Mouse (Mus musculus): ENCODE results near the gene Map4k5. TPM values are rescaled to one million over a fixed set of nuclear protein-coding genes. Genes with fewer than 3 reads are reported as not detected.

Gene Map4k5
- polyA plus RNA-seq (2017; shearing (Covaris generic)), result 1 to 10 TPM; 2.9 to 3.3 TPM

DNA sequence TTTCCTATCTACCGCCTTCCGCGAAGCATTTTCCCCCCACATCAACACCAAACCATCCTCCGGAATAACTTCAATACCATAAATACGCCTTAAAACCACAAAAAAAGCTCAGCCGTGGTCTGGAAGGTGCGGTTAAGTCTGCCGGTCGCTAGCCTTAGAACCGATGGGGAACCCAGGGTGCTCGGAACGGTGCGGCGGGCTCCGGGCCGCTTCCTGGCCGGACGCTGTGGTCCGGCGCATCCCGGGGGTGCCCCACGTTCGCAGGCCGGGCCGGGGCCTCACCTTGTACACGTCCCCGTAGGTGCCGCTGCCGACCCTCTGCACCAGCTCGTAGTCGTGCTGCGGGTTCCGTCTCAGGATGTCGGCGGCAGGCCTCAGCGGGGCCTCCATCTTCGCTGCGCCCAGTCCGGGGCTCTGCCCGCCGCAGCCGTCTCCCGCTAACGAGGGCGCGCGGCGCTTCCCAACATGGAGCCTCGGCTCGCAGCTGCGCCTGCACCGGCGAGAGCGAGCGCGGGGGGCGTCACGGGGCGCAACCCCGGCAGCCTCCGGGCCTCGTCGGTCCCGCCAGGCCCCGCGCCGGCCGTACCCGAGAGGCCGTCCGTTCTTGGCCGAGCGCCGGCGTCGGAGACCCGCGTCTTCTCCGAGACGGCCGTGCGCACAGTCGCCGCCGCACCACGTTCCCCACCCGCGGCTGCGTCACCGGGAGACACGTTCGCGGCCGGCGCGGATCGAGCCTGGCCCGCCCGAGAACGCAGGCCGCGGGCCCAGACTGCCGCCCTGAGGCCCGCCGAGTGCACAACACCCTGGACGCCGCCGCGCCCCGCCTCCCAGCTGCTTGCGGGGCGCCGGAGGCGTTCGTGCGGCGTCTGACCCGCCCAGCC is at the start of gene Map4k5, which contains the start of gene Atl1:
TSS of gene Map4k5 (minus strand) at position 830 of the 881 bp plus-strand sequence.
TSS of gene Atl1 (plus strand) at position 244 of the 881 bp plus-strand sequence.
- ATAC-seq, result peak; percentile 91

DNA sequence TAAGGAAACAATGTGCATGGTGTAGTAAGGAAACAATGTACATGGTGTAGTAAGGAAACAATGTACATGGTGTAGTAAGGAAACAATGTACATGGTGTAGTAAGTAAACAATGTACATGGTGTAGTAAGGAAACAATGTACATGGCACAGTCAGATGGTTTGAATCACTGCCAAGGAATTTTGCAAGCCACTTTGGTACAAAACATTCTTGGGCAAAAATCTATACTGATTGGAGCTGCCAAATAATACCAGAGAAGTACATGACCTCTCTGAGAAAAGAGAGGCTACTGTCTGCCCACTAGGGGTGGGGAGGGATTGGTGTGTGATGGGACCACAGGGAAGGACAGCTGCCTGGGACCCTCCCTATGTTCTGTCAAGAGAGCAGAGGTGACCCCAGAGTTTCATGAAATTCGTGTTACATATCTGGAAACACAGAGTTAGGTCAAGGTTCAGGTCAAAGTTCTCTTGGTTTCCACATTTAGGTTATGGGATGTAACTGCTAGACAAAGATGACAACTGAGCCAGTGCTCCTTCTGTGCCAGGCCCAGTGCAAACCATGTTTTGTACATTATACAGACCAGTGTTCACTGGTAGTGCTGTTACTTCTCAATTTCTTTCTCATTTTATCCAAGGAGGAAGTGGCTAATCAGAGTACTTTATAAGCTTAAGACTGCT is 48.8 kb upstream of the Map4k5 start:
- no peak for ATAC-seq

DNA sequence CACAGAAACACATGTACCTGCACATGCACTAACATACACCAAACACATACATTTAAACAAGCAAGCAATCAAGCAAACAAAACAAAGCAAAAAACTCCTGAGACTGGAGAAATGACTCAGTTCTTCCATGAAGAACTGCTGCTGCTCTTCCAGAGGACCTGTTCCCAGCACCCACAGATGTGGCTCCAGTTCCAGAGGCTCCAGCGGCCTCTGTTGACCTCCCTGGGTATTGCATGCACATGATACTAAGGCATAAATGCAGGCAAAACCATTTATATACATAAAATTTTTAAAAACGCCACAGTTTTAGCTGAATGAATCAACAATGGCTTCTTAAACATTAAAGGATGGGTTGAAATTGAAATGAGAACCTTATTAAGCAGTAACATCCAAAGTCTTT is 46.3 kb upstream of the Map4k5 start:
- ATAC-seq, result no peak

DNA sequence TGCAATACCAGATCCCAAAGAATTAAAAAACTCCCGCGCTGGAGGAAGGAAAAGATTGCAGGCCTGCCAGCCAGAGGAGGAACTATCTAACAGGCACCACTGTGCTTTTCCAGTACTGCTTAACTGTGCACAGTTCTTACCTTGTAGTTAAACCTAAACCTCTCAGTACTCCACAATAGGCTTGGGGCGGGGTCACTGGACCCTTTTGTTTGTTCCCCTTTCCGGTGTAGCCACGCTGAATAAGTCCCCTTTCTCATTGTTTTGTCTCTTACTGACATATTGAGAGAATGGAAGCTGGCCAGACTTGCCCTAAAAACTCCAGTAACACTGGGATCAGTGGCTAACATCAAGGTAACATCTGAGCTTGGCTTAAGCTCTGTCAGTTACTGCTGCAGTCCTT is 44.7 kb upstream of the Map4k5 start:
- no peak for ATAC-seq

DNA sequence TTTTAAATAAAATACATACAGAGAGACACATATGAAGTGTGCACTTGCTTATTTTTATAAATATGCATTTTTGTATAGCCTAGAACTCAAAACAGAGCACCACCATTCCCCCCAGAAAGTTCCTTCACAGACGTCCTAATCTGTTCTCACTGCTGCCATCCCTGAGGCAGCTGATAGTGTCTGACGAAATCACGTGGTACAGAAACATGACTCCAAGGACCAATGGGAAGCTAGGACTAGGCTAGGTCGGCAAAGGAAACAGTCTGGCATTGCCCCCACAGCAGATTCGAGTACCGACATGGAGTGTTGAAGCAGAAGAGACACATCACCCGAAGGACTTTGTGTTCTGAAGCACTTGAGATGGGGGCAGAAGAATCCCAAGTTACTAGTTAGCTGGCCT is 33.7 kb upstream of the Map4k5 start:
- ATAC-seq, result no peak

DNA sequence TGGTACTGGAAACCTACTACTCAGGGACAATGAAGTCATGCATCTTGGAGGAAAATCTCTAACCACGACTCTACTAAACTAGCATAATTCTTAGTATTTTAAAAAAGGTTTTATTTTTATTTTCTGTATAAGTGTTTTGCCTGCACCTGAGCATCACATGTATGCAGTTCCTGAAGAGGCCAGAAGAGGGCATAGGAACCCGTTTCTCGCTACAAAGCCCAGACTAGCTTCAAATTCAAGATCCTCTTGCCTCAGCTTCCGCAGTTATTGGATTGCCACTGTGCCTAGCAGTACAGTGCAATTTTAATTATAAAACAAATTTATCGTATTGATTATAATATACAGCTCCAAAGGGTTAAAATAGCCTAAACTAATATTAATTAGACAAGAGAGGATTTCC is 31.0 kb upstream of the Map4k5 start:
- ATAC-seq, result peak; percentile 63

DNA sequence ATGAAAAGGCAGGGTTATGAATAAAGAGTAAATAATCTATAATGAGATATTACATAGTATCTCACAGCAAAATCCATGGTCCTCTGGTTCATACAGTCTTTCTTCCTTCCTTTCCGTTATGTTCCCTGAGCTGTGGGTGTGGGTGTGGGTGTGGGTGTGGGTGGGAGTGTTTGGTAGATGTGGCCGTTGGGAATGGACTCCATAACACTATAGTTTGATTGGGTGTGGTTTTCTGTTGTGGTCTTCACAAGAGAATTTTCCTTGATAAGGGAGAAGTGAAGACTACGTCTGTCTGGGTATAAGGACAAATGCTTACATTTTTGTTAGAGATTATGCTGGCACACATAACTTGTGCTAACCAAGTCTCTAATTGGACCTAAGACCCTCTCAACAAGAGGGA is 30.6 kb upstream of the Map4k5 start:
- no peak for ATAC-seq

DNA sequence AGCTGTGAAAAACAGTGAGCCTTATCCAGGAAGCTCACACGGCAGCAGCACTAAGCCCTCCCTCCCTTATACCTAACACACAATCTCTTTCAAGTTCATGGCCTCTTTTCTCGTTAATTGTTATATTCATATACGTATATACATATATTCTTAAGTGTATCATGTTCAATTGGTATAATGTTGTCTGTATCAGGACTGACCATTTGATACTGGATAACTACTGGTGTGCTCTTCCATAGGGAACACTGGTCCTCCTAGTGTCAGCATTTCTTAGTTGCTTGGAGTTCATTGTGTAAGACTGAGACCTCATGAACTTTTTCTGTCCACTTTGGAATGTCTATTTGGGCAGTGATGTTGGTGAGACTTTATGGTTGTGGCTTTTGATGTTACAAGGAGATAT is 30.1 kb upstream of the Map4k5 start:
- no peak for ATAC-seq

DNA sequence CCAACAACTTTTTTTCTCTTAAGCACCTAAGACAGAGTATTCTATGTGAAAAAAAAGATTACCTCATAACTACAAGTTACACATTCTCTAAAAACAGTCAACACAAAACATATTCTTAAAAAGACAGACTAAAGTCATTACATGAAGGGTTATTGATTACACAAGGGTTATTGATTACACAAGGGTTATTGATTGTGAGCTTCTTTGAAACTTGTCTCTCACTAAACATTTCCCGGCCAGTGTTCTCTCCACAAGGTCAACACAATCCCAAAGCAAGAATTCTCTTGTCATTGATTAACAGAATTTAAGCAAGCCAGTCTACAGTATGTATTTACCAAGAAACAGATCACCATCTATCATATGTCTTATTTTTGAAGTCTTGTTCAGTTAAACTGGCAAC is 29.1 kb upstream of the Map4k5 start:
- ATAC-seq, result no peak

DNA sequence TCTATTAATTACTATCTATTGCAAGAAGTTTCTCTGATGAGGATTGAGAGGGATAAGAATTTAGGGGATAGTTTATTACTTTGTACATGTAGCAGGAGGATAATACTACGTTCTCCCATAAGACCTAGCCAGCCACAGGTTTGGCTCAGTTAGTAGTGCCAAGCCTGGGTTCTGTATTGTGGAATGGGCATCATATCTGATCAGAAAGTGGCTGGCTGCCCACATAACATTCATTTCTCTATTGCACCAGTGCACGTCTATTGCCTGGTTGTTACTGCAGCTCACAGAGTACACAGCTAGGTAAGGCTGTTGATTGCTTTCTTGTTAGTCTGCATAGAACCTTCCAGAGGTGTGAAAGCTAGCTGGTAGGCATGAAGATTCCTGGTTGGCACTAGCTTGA is 24.9 kb upstream of the Map4k5 start:
- ATAC-seq, result no peak

DNA sequence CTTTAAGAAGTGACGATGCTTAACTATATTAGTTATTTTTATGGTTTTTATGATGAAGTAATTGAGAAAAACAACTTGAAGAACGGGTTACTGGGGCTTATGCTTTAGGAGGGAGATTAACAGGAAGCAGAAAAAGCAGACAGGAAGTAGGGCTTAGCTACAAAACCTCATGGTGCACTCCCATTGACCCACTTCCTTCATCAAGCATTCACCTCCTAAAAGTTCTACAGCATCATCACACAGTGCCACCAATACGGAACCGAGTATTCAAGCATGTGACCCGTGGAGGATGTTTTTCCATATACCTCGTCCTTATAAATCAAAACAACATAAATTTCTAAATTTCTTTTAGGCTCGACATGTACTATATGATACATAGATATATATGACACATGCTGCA is 19.7 kb upstream of the Map4k5 start:
- peak; percentile 52 for ATAC-seq

DNA sequence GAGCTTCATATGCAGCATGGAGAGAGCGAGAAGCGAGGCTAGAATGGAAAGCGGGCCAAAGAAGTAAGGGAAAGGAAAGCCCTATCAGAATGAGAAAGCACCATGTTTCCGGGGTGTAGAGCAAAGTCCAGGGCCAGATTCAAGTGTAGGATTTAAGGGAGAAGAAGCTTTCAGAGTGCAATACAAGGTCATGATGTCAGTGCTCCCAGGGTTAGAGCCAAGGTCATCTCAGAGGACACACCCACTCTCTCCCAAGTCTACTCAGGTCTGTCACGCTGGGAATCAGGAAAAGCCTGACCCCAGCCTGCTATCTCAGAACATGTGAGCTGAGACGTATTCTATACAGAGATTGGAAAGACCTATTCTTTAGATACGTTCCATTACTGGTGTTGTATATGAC is 18.9 kb upstream of the Map4k5 start:
- no peak for ATAC-seq

DNA sequence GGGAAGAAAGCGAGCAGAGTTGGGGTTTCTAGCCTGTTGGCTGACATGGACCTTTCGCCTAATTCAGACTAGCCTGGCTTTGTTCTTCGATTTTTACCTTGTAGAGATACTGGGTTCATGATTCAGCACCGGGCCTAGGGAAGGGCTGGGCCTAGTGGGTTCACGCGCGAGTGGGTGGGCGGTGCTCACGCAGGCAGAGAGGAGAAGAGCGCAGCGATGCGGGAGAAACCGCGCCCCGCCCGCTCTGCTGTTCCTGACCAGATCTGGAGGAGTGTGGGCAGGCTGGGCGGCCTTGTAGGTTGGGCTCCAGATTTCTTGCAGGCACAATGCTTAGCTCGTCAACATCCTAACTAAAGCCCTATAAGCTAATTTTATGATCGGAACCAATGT is 15.5 kb upstream of the Map4k5 start:
- no peak for ATAC-seq

DNA sequence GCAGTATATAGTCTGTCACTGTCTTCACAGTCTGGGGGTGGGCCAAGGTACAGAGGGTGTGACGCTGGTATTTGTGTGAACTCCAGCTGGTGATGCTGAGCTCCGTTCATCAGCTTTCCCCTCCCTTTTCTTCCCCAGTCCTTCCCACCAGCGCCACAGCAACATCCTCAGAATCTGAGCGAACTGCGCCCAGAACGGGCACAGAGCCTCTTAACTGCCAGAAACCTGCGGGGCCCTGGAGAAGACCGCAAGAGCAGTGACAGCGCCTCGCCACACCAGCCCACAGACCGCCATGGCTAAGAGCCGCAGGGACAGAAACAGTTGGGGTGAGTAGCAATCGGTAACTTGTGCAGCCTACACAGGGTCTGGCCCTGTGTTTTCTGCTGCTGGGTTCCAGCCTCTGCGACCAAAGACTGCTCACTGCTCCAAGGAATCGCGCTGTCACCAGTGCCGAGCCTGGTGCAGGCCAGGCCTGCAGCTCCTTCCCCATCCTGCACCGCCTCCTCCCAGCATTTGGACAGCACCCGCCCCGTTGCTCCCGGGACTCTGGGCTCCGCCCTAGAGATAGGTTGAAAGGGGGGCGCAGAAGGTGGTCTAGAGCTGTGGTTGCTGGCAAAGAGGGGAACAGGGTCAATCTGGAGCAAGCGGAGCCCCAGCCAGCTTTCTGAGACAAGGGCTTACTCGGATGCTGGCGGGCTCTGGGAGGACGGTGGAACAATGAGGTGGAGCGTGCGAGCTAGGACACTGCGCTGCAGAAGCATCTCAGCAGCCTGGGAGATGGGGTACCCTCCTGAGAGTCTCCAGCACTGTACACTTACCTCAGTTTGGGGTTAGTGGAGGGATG is 14.9 kb upstream of the Map4k5 start:
- no peak for ATAC-seq

DNA sequence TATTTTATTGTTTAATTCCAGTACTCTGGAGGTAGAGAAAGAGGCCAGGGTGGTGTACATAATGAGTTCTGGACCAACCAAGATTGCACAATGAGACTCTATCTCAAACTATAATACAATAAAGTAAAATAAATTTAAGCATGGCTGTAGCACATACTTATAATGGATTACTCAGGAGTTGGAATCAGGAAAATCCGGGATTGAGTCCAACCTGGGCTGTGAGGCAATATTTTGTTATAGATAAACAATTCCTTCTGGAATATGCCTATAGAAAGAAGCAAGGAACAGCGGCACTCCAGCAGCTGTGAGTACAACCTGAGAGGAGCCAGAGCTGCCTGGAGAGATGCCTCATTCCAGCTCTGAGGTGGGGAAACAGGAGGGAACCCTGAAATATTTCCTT is 12.0 kb upstream of the Map4k5 start:
- no peak for ATAC-seq

DNA sequence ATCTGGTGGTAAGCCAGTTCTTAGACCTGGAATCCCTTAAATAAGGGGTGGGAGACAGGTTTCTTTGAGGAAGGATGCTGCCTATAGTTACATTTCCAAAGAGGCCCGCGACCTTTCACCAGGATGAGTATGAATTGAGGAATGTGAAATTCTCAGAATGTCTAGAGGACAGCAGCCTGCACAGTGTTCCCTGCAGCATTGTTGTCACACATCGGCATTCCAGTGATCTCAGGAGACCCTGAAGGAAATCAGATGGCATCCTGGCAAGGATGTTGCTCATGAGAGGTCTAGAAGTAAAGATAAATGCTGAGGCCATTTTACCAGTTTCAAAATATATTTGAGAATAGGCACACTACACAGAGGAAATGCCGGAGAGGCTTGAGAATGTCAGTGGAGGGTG is 5.1 kb upstream of the Map4k5 start:
- ATAC-seq, result no peak

DNA sequence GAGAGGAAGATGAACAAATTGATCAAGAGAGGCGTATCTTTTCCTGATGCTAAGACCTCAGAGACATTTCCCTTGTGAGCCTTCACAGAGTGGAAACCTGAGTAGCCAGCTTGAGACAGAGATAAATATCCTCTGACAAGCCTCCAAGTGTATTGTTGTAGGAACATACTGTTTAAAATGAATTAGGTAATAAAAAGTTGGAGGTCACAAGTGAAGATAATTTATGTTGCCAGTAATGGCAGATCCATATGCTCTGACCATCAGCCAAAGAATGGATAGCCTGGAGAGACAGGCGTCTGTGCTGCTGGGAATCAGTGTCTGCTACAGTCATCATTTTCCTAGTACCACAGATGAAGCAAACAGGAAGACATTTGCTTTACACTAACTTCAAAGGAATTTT is 2.0 kb upstream of the Map4k5 start:
- ATAC-seq, result no peak

DNA sequence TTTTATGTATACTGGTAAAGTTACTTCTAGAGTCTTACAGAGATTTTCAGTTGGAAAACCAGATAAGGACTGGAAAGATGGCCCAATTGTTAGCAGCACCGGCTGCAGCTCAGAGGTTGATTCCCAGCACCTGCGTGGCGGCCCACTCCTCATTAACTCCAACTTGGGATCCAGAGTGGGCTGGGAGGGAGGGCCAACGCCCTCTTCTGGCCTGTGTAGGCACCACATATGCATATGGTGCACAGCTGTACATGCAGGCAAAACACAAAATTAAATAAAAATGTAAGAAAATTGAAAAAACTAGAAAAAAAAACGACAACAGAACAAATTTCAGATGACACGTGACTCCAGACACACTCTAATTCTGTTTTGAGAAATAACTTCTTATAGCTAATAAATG is 927 bp upstream of the Map4k5 start:
- ATAC-seq, result no peak

DNA sequence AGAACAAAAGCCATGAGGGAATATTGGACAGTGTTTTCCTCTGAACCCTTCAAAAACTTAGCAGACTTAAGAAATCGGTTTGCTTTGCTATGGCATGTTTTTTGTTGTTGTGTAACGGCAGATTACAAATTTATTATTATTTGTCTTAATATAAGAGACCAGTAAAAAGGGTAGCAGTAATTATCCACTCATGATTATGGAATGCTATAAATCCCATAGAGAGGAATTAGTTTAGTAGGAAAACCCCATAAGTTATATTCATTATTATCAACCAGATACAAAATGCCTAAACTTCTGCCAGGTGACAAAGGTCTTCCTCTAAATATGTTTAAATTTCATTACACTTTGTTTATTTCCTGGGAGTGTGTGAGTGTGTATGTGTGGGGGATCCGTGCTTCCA is 1.3 kb downstream of the Map4k5 start:
- no peak for ATAC-seq

DNA sequence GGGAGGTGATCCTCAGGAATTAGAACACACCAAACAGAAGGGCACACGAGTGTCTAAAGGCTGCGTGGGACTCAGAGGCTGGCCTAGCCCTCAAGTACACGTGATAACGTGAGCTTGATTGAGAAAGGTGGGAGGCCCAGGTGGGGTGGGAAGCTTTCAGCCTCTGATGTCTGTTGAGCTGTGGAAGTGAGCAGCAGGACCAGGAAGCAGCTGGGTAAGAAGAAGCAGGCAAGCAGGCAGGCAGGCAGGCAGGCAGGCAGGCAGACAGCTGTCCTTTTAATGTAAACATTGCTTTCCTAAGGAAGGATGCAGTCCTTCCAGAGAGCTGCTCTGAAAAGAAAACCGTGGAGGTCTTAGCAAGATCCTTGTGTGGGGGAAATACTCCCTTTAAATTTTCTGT is 2.5 kb downstream of the Map4k5 start:
- ATAC-seq, result no peak

DNA sequence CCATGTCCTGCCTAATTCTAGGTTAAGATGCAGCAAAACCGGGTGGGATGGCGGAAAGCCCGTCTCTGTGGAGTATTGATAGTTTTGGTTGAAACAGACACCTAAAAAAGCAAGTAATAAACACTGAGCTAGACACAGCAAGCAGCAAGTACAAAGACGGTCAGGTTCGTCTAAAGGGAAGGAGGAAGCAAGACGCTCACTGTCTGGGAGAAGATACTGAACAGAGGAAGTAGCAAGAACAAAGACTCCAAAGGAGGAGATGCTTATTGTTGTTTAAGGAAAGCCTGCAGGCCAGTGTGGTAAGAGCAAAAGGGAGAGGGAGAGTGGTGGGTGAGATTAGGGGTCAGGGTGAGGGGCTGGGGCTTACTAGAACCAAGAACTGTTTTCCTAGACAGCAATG is 2.9 kb downstream of the Map4k5 start:
- ATAC-seq, result no peak

DNA sequence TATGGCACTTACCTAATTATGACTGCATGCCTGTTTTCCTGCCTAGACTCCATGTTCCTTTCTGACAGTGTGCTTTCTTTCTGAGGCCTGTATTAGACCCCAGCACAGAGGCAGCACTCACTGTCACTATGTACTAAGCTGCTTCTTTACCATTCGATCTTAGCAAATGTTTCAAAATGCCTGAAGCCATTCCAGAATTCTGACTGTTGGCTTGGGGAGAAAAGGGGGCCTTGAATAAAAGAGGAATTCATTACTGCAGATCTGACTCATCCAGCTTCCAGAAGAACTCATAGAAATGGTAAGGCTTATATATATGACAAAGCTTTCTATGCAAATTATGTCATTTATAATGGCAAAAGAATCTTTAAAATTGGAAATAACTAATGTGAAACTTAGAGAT is 4.7 kb downstream of the Map4k5 start:
- no peak for ATAC-seq

DNA sequence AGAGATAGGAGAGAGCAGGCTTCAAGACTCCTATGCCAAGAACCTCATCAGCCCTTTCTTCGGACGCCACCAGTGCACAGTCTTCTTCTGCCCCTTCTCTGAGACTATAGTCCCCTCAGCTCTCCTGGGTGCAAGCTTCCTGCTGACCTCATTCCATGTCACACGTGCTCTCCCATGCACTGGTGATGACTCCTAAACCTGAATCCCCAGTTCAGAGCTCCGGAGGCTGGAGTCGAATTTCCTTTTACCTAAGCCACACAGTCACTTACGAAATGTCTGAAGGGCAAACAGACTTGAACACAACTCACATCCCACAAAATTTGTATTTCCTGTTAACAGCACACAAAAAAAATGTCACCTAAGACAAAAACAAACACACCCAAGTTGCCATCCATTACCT is 5.2 kb downstream of the Map4k5 start:
- ATAC-seq, result no peak

Measured in activated CD4-positive, CD25-positive, alpha-beta regulatory T cell, adult 4 months (primary cell).